Mouse (Mus musculus) stomach, embryonic 15.5 days (tissue): ENCODE measurements around the gene Gpr89. TPM values are rescaled to one million over a fixed set of nuclear protein-coding genes. Genes with fewer than 3 reads are reported as not detected.

Experiments
- ATAC-seq: fragments of 200-750 bp; cut with Nextera tagmentation; 2 replicates; pipeline ENCODE4 v1.8.0; 2017; ENCODE audit warnings: low read depth, moderate number of reproducible peaks, moderate TSS enrichment; ENCODE audit not compliant: insufficient read depth, low FRiP score
- H3K27ac ChIP-seq: fragments of 300-500 bp; sonication (generic); 2 replicates; pipeline ENCODE4 v1.5.1; 2015; ENCODE audit warnings: mild to moderate bottlenecking, inconsistent platforms
- H3K27me3 ChIP-seq: fragments of 300-500 bp; sonication (generic); replicated peaks from 2 replicates; pipeline ENCODE4 v1.6.1; 2015; ENCODE audit warnings: inconsistent platforms
- H3K36me3 ChIP-seq: fragments of 300-500 bp; sonication (generic); 2 replicates; pipeline ENCODE4 v1.6.1; 2015; ENCODE audit warnings: inconsistent platforms
- H3K4me1 ChIP-seq: fragments of 300-500 bp; sonication (generic); 2 replicates; pipeline ENCODE4 v1.6.1; 2015; ENCODE audit warnings: inconsistent platforms
- H3K4me2 ChIP-seq: fragments of 300-500 bp; sonication (generic); 2 replicates; pipeline ENCODE4 v1.6.1; 2015; ENCODE audit warnings: mild to moderate bottlenecking, inconsistent platforms
- H3K4me3 ChIP-seq: fragments of 300-500 bp; sonication (generic); replicated peaks from 2 replicates; pipeline ENCODE4 v1.5.1; 2015; ENCODE audit warnings: inconsistent platforms
- H3K9ac ChIP-seq: fragments of 300-500 bp; sonication (generic); 2 replicates; pipeline ENCODE4 v1.6.1; 2015; ENCODE audit warnings: inconsistent platforms
- H3K9me3 ChIP-seq: fragments of 300-500 bp; sonication (generic); 2 replicates; pipeline ENCODE4 v1.6.1; 2016; ENCODE audit warnings: inconsistent platforms
- WGBS: fragments of 180-500 bp; shearing (Covaris S2); methylation state at CpG from one replicate; pipeline ENCODE4 v1.1.7; 2015; 5-methylcytosine and 5-hydroxymethylcytosine counted together
- polyA plus RNA-seq: library from polyadenylated mRNA; unstranded; fragments of >200 nt; fragmentation: Nextera tagmentation; extraction: Ambion mirVana; gene quantifications from 2 replicates; pipeline ENCODE4 v1.2.1, GENCODE M21; 2015

Gpr89 gene
- polyA plus RNA-seq = 49.9 and 52.9 TPM in 2 replicates

GRCm38 (mm10) chr3:96904851-96905541 lies at the start of gene Gpr89:
TSS of gene Gpr89 (minus strand) at chr3:96905346.
- Histone ChIP-seq H3K4me1 (no peaks in the 10 kb centered on the region), H3K9ac (peak within 1 kb of the TSS; percentile 82), H3K9me3 (no peaks in the 10 kb centered on the region), H3K36me3 (no peaks in the 10 kb centered on the region), H3K4me2 (peak within 1 kb of the TSS; percentile 90), H3K27me3 (0 out of 2 replicates have a peak, but pooled peaks cover 6% of the 10 kb centered on the region), H3K27ac (no peak within 1 kb of the TSS; the same call in 1 of the 2 replicates), H3K4me3 (peak within 1 kb of the TSS; percentile 87)
- ATAC-seq = peak; percentile 94
- WGBS = under 1% methylated on average over 40 of the region's 40 CpGs

GRCm38 (mm10) chr3:96953489-96954233 lies 48.5 kb upstream of the Gpr89 start:
- no peaks in the 10 kb centered on the region for H3K36me3 ChIP-seq
- WGBS = 42% methylated on average over 14 of the region's 14 CpGs
- no peaks in the 10 kb centered on the region for H3K27me3 ChIP-seq
- H3K4me2 ChIP-seq = peak overlapping the region; percentile 25
- no peak overlapping the region for H3K4me3 ChIP-seq
- peaks cover 3% of the 10 kb centered on the region; the same call in 1 of the 2 replicates for H3K4me1 ChIP-seq
- no peaks in the 10 kb centered on the region for H3K9me3 ChIP-seq
- 0 out of 2 replicates have a peak, but pooled peaks have one; percentile 7 for ATAC-seq
- H3K27ac ChIP-seq = no peak overlapping the region
- no peak overlapping the region for H3K9ac ChIP-seq

GRCm38 (mm10) chr3:96942706-96943105 lies 37.6 kb upstream of the Gpr89 start:
- H3K9me3 ChIP-seq = no peaks in the 10 kb centered on the region
- no peak for ATAC-seq
- H3K27ac ChIP-seq = no peak overlapping the region
- no peak overlapping the region for H3K9ac ChIP-seq
- no peaks in the 10 kb centered on the region for H3K36me3 ChIP-seq
- H3K4me1 ChIP-seq = no peaks in the 10 kb centered on the region
- no peak overlapping the region for H3K4me2 ChIP-seq
- 0 out of 2 replicates have a peak, but pooled peaks cover 4% of the 10 kb centered on the region for H3K27me3 ChIP-seq
- H3K4me3 ChIP-seq = no peak overlapping the region
- WGBS = 89% methylated on average over 2 of the region's 2 CpGs

GRCm38 (mm10) chr3:96938738-96939137 lies 33.6 kb upstream of the Gpr89 start:
- WGBS = 12% methylated on average over 11 of the region's 11 CpGs
- H3K9ac ChIP-seq = no peak overlapping the region
- H3K4me2 ChIP-seq = peak overlapping the region; percentile 42; the same call in 1 of the 2 replicates
- no peaks in the 10 kb centered on the region for H3K9me3 ChIP-seq
- H3K27ac ChIP-seq = no peak overlapping the region
- H3K36me3 ChIP-seq = no peaks in the 10 kb centered on the region
- H3K4me3 ChIP-seq = no peak overlapping the region
- ATAC-seq = 0 out of 2 replicates have a peak, but pooled peaks have one; percentile 60
- H3K27me3 ChIP-seq = 0 out of 2 replicates have a peak, but pooled peaks cover 4% of the 10 kb centered on the region
- no peaks in the 10 kb centered on the region for H3K4me1 ChIP-seq

GRCm38 (mm10) chr3:96937606-96938005 lies 32.5 kb upstream of the Gpr89 start:
- WGBS = 23% methylated on average over 5 of the region's 5 CpGs
- no peak overlapping the region for H3K4me2 ChIP-seq
- no peak; the same call in 1 of the 2 replicates for ATAC-seq

GRCm38 (mm10) chr3:96936241-96936640 lies 31.1 kb upstream of the Gpr89 start:
- no peak overlapping the region for H3K4me3 ChIP-seq
- H3K36me3 ChIP-seq = no peaks in the 10 kb centered on the region
- no peaks in the 10 kb centered on the region for H3K9me3 ChIP-seq
- 0 out of 2 replicates have a peak, but pooled peaks cover 4% of the 10 kb centered on the region for H3K27me3 ChIP-seq
- WGBS = 9% methylated on average over 6 of the region's 6 CpGs
- no peak overlapping the region for H3K27ac ChIP-seq
- H3K4me1 ChIP-seq = no peaks in the 10 kb centered on the region
- no peak overlapping the region for H3K9ac ChIP-seq
- ATAC-seq = no peak
- H3K4me2 ChIP-seq = no peak overlapping the region

More at GRCm38 (mm10) chr3:96937606-96938005, 32.5 kb upstream of the Gpr89 start:
- H3K9ac ChIP-seq = no peak overlapping the region
- no peak overlapping the region for H3K4me3 ChIP-seq
- H3K27me3 ChIP-seq = 0 out of 2 replicates have a peak, but pooled peaks cover 4% of the 10 kb centered on the region
- H3K27ac ChIP-seq = no peak overlapping the region
- no peaks in the 10 kb centered on the region for H3K9me3 ChIP-seq
- no peaks in the 10 kb centered on the region for H3K36me3 ChIP-seq
- H3K4me1 ChIP-seq = no peaks in the 10 kb centered on the region

GRCm38 (mm10) chr3:96931261-96931681 lies 26.1 kb upstream of the Gpr89 start:
- Histone ChIP-seq H3K4me2 (no peak overlapping the region), H3K27me3 (no peaks in the 10 kb centered on the region), H3K9me3 (no peaks in the 10 kb centered on the region), H3K36me3 (no peaks in the 10 kb centered on the region), H3K4me1 (no peaks in the 10 kb centered on the region), H3K9ac (no peak overlapping the region), H3K4me3 (no peak overlapping the region), H3K27ac (no peak overlapping the region)
- no peak for ATAC-seq
- 35% methylated on average over 5 of the region's 5 CpGs for WGBS

- Histone ChIP-seq H3K9ac (no peak within 1 kb of the TSS), H3K36me3 (no peaks in the 10 kb centered on the region), H3K4me2 (no peak within 1 kb of the TSS), H3K4me3 (no peak within 1 kb of the TSS), H3K9me3 (no peaks in the 10 kb centered on the region), H3K4me1 (no peaks in the 10 kb centered on the region), H3K27me3 (no peaks in the 10 kb centered on the region), H3K27ac (no peak within 1 kb of the TSS)
- ATAC-seq = no peak
- 61% methylated on average over 6 of the region's 6 CpGs for whole genome bisulfite sequencing
Measured at GRCm38 (mm10) chr3:96925920-96926319, 20.8 kb upstream of the Gpr89 start, which contains the start of gene Gja8. TSS of gene Gja8 (minus strand) at chr3:96926020.

- ATAC-seq = no peak
- Histone ChIP-seq H3K9me3 (no peaks in the 10 kb centered on the region), H3K4me1 (no peaks in the 10 kb centered on the region), H3K9ac (no peak overlapping the region), H3K4me3 (no peak overlapping the region), H3K27ac (no peak overlapping the region), H3K4me2 (no peak overlapping the region), H3K27me3 (no peaks in the 10 kb centered on the region), H3K36me3 (no peaks in the 10 kb centered on the region)
- 77% methylated on average over 4 of the region's 4 CpGs for WGBS
Measured at GRCm38 (mm10) chr3:96924631-96925030, 19.5 kb upstream of the Gpr89 start.

- no peaks in the 10 kb centered on the region for H3K4me1 ChIP-seq
- no peaks in the 10 kb centered on the region for H3K27me3 ChIP-seq
- no peak overlapping the region for H3K4me2 ChIP-seq
- H3K36me3 ChIP-seq = no peaks in the 10 kb centered on the region
- no peaks in the 10 kb centered on the region for H3K9me3 ChIP-seq
- no peak overlapping the region for H3K27ac ChIP-seq
- 69% methylated on average over 7 of the region's 7 CpGs for WGBS
- ATAC-seq = no peak
- no peak overlapping the region for H3K4me3 ChIP-seq
- no peak overlapping the region for H3K9ac ChIP-seq
Measured at GRCm38 (mm10) chr3:96920991-96921390, 15.8 kb upstream of the Gpr89 start.

- Histone ChIP-seq H3K4me2 (peak overlapping the region; percentile 90), H3K27me3 (0 out of 2 replicates have a peak, but pooled peaks cover 6% of the 10 kb centered on the region), H3K9ac (0 out of 2 replicates have a peak overlapping the region, but pooled peaks have one; percentile 82), H3K4me1 (no peaks in the 10 kb centered on the region), H3K4me3 (peak overlapping the region; percentile 87), H3K36me3 (no peaks in the 10 kb centered on the region), H3K27ac (no peak overlapping the region), H3K9me3 (no peaks in the 10 kb centered on the region)
- WGBS = 39% methylated on average over 9 of the region's 9 CpGs
- no peak for ATAC-seq
Measured at GRCm38 (mm10) chr3:96905592-96905991, 446 bp upstream of the Gpr89 start.
